Mouse (Mus musculus): ENCODE data around the gene Akap1. TPM values are rescaled to one million over a fixed set of nuclear protein-coding genes. Genes with fewer than 3 reads are reported as not detected.

Akap1 gene
- total RNA-seq, 2 experiments from 2014 or later = 39.4 to 39.8 TPM

GRCm38 (mm10) chr11:88884376-88885065, 20.1 kb upstream of the Akap1 start:
- no peak for DNase-seq (ENCODE audit: low spot score in 2 of 2)

GRCm38 (mm10) chr11:88878011-88878410, 13.6 kb upstream of the Akap1 start:
- DNase-seq (ENCODE audit: low spot score in 2 of 2) = no peak

GRCm38 (mm10) chr11:88873667-88874030, 9.3 kb upstream of the Akap1 start:
- DNase-seq (ENCODE audit: low spot score in 2 of 2) = no peak

DNA sequence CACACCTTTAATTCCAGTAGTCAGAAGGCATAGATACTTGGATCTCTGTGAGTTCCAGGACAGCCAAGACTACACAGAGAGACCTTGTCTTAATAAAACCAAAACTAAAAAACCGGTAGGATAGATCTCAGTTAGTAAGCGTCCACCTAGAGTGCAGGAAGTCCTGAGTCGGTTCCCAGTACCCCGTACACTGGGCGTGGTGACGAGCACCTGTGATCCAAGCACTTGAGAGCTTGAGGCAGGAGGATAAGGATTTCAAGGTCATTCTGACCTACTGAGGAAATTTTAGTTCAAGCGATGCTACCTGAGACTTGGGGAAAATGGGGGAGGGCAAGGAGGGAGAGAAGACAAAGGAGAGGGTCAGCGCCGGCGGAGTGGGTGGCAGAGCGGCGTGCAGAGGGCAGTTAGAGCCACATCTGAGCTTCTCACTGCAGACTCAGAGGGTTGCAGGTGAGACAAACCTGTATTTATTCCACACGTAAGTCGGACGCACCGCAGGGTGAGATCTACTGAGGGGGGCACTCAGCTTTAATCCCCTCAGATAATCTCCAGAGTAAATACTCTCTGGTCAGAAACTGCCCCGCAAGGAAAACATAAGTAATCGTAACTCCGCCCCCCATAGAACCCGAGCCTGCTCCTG, 8.8 kb upstream of the Akap1 start:
- no peak for DNase-seq (ENCODE audit: low spot score in 2 of 2)

GRCm38 (mm10) chr11:88869443-88869842, 5.1 kb upstream of the Akap1 start:
- no peak for DNase-seq (ENCODE audit: low spot score in 2 of 2)

GRCm38 (mm10) chr11:88863904-88864457, 405 bp downstream of the Akap1 start:
- peak in 1 of 2 experiments; percentile 33 for DNase-seq (ENCODE audit: low spot score in 2 of 2)

DNA sequence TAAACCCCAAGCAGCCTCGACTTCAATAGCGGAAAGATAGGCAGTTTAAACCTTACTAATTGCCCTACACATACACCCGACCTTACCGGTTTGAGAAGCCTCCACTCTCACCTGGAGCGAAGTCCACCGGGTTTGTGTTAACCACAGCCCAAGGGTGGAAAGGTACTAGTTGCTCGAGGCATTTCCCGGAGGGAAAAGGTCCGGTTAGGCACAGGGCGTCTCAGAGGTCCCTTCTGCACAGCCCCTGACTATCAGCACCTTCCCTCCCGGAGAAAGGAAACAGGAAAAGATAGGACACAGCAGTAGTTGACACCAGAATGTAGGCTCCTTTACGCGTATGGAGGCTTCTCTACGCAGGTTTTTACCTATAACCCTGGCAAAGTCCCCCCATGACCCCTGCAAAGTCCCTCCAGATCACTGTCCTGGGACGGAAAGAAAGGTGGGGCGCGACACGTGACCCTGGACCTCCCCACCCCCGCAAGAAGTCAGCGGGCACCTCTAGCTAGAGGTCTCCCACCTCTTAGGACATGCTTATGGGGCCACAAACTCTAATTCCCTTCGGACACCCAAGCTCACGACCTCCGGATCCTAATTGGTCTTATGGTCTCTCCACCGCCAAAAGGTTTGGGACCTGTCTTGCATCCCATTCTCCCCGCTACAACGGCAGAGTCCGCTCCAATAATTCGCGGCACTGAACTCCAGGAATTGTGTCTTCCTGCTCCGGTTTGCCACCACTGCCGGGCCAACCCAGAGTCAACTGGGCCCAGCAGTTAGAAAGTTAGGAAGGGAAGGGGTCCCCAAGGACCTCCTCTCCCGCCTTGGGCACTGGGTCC, 1.1 kb downstream of the Akap1 start:
- DNase-seq (ENCODE audit: low spot score in 2 of 2) = no peak

DNA sequence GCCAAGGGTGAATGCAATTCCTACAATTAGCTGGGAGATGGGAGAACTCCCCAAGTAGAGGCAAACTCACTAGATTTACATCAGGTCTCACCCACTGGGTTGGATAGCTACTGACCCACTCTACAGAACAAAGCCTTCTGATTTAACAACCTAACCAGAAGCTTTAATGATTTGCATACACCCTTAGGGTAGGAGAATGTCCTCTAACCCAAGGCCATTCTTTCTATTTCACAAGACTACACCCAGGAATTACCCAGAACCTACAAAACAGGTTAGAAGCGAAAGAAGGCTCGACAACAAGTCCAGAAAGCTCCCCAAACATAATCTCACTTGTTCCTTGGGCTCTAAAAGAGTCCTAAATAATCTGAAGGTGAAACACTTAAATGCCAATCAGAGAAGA, 2.0 kb downstream of the Akap1 start:
- DNase-seq (ENCODE audit: low spot score in 2 of 2) = no peak

DNA sequence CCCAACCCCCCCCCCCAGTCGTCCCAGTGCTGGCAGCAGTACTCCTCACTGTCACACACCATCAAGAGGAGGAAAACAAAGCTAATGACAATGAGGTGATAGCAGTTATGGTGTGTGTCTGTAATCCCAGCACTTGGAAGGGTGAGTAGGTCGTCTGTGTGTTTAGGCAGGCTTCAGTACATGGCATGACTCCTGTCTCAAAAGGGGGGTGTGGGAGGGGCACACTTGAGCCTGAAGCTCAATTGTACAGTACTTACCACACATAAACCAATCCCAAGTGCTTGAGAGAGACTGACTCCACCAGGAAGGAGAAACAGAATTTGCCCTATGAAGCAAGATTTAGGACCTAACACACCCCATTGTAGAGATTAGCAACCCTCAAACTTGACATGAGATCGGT, 3.3 kb downstream of the Akap1 start:
- DNase-seq (ENCODE audit: low spot score in 2 of 2) = no peak

GRCm38 (mm10) chr11:88860641-88861040, 3.7 kb downstream of the Akap1 start:
- no peak for DNase-seq (ENCODE audit: low spot score in 2 of 2)

- DNase-seq (ENCODE audit: low spot score in 2 of 2) = no peak
These were observed 6.9 kb downstream of the Akap1 start for GRCm38 (mm10) chr11:88857311-88858005.

- no peak for DNase-seq (ENCODE audit: low spot score in 2 of 2)
These were observed 8.0 kb downstream of the Akap1 start for GRCm38 (mm10) chr11:88856383-88856782.

- peak in 1 of 2 experiments; percentile 36 for DNase-seq (ENCODE audit: low spot score in 2 of 2)
These were observed 8.6 kb downstream of the Akap1 start for GRCm38 (mm10) chr11:88855795-88856194.

GRCm38 (mm10) chr11:88853588-88853987, 10.8 kb downstream of the Akap1 start:
- no peak for DNase-seq (ENCODE audit: low spot score in 2 of 2)

- DNase-seq (ENCODE audit: low spot score in 2 of 2) = no peak
These were observed 11.6 kb downstream of the Akap1 start for GRCm38 (mm10) chr11:88852806-88853205.

DNA sequence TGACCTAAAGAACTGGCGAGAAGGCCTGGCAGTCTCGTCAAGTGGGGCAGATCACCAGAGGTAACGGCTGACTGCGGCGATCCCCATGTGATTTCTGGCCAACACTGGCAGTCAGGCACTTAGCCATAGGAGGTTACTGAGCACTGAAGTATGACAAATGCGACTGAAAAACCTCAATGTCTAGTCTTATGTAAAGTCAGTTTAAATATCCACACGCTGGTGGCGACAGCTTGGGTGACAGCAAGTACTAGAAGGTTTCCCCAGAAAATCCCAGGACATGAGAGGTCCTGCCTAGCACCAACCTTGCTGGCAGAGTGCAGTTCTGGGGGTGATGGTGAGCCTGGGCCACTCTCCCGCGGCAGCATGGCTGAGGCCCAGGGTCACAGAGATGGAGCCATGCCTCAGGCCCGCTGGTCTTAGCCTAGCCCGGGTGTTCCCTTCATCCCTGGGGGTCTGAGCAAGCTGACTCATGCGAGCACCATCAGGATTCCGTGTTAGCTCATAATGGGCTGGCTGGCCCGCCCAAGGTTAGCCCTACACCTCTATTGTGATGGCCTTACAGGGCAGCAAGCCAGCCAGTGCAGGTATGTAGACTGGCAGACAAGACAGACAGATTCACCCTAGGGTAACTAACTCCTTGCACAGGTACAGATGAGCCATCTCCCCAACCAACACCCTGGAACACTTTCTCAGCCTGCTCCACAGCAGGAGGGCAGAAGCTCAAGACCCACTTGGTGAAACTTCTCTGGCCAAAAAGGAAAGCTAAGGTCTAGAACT, 13.1 kb downstream of the Akap1 start:
- no peak for DNase-seq (ENCODE audit: low spot score in 2 of 2)

GRCm38 (mm10) chr11:88849732-88850131, 14.7 kb downstream of the Akap1 start:
- no peak for DNase-seq (ENCODE audit: low spot score in 2 of 2)

DNA sequence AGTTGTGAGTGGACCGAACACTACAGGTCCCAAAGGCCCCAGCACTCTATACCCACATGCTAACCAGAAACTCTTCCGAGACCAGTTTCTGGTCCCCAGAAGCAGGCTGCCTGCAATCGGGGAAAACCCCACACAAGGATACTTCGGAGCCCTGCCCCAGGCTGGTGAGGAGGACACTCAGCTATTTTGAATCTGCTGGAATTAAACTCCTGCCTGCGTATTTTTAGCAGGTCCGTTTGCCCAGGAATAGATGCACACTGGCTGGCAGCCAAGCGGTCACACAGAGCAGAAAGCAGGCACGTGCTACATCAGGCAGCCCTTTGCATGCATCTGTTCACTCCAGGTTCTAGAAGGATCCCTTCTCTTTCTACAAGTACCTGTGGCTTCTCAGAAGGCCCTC, 15.1 kb downstream of the Akap1 start:
- peak; percentile 39 to 44 for DNase-seq (ENCODE audit: low spot score in 2 of 2)

DNA sequence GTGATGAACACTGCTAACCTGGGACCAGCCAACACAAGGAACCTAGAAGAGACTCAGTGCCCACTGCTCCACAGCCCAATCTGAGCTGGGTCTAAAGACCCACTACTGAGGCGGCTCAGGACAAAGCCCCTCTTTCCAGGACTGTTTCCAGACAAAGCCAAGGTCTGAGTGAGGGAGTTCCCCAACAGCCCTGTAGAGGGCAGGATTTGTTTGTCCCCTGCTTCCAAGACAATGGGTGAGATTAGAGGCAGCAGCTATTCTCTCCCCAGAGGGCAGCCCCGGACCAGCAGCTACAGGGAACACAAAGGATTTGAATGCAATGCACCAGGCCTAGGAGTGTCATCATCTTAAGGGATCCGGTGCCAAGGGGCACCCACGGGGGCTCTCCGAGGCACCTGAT, 15.8 kb downstream of the Akap1 start:
- peak; percentile 40 to 55 for DNase-seq (ENCODE audit: low spot score in 2 of 2)

GRCm38 (mm10) chr11:88847281-88848006, 16.9 kb downstream of the Akap1 start:
- no peak for DNase-seq (ENCODE audit: low spot score in 2 of 2)
